Mouse (Mus musculus) forebrain, embryonic 12.5 days (tissue): ENCODE data around the gene Tas2r124. TPM values are rescaled to one million over a fixed set of nuclear protein-coding genes. Genes with fewer than 3 reads are reported as not detected.

Experiments used
- ATAC-seq: fragments of 200-750 bp; cut with Nextera tagmentation; 2 replicates; pipeline ENCODE4 v1.8.0; 2017; ENCODE audit warnings: moderate TSS enrichment; ENCODE audit not compliant: low FRiP score
- H3K27ac ChIP-seq: fragments of 300-500 bp; sonication (generic); 2 replicates; pipeline ENCODE4 v1.5.1; 2016; ENCODE audit warnings: mild to moderate bottlenecking
- H3K27me3 ChIP-seq: fragments of 300-500 bp; sonication (generic); 2 replicates; pipeline ENCODE4 v1.6.1; 2016; ENCODE audit warnings: mild to moderate bottlenecking
- H3K36me3 ChIP-seq: fragments of 300-500 bp; sonication (generic); replicated peaks from 2 replicates; pipeline ENCODE4 v1.6.1; 2016; ENCODE audit warnings: mild to moderate bottlenecking
- H3K4me1 ChIP-seq: fragments of 300-500 bp; sonication (generic); 2 replicates; pipeline ENCODE4 v1.6.1; 2016
- H3K4me2 ChIP-seq: fragments of 300-500 bp; sonication (generic); 2 replicates; pipeline ENCODE4 v1.6.1; 2016; ENCODE audit warnings: mild to moderate bottlenecking, moderate library complexity
- H3K4me3 ChIP-seq: fragments of 300-500 bp; sonication (generic); replicated peaks from 2 replicates; pipeline ENCODE4 v1.5.1; 2016; ENCODE audit warnings: mild to moderate bottlenecking
- H3K9ac ChIP-seq: fragments of 300-500 bp; sonication (generic); 2 replicates; pipeline ENCODE4 v1.6.1; 2016; ENCODE audit warnings: mild to moderate bottlenecking
- H3K9me3 ChIP-seq: fragments of 300-500 bp; sonication (generic); 2 replicates; pipeline ENCODE4 v1.6.1; 2016
- WGBS: fragments of 180-500 bp; shearing (Covaris S2); methylation state at CpG from one replicate; pipeline ENCODE4 v1.1.7; 2016; 5-methylcytosine and 5-hydroxymethylcytosine counted together
- polyA plus RNA-seq: library from polyadenylated mRNA; unstranded; fragments of >200 nt; fragmentation: Nextera tagmentation; extraction: Ambion mirVana; gene quantifications from 2 replicates; pipeline ENCODE4 v1.2.1, GENCODE M21; 2016

The Tas2r124 gene
- polyA plus RNA-seq, result not detected in 2 replicates

DNA sequence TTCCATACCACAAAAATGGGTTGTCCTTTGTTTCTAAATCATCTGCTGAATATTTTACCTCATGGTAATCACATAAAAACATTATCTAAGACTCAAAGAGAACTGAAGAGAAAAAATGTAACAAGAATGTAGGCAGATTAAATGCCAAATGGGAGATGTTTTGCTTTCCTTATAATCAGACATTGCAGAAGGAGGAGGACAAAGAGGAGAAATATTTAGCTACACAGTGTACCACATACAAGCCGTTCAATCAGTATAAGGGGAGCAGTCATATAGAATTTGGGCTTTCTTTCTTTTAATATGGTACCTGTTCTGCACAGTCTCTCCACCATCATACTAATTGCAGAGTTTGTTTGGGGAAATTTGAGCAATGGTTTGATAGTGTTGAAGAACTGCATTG lies at the start of gene Tas2r124:
Tas2r124 (plus strand) TSS at position 301 of the 400 bp plus-strand sequence.
- 81% methylated on average over 1 of the region's 1 CpGs for WGBS
- H3K9me3 ChIP-seq, result no peaks in the 10 kb centered on the region
- no peak within 1 kb of the TSS for H3K4me2 ChIP-seq
- H3K36me3 ChIP-seq, result no peaks in the 10 kb centered on the region
- no peak for ATAC-seq
- H3K27me3 ChIP-seq, result no peaks in the 10 kb centered on the region
- H3K9ac ChIP-seq, result no peak within 1 kb of the TSS
- no peaks in the 10 kb centered on the region for H3K4me1 ChIP-seq
- no peak within 1 kb of the TSS for H3K27ac ChIP-seq
- no peak within 1 kb of the TSS for H3K4me3 ChIP-seq

DNA sequence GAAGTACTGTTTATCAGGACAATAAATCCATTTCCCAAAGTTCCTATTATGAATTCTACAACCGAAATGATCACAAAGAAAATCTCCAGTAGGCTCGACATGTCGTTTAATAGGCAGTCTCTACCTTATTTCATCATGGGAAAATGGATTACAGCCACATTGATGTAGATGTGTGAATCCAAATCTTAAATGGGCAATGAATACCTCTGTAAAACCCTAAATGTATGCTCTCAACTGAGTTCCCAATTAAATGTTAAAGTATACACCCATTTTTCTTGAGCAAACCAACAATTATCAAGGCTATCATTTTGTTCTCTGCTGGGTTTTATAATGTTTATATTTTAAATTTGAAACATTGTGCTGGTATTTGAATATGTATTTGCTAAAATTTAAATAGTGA lies 42.7 kb upstream of the Tas2r124 start, which contains the start of gene Tas2r122:
Tas2r122 (minus strand) TSS at position 101 of the 400 bp plus-strand sequence.
- Histone ChIP-seq H3K36me3 (no peaks in the 10 kb centered on the region), H3K9me3 (0 out of 2 replicates have a peak, but pooled peaks cover 4% of the 10 kb centered on the region), H3K27me3 (no peaks in the 10 kb centered on the region), H3K27ac (no peak within 1 kb of the TSS), H3K4me3 (no peak within 1 kb of the TSS), H3K4me1 (no peaks in the 10 kb centered on the region), H3K9ac (no peak within 1 kb of the TSS), H3K4me2 (no peak within 1 kb of the TSS)
- 84% methylated on average over 3 of the region's 3 CpGs for WGBS
- no peak for ATAC-seq

DNA sequence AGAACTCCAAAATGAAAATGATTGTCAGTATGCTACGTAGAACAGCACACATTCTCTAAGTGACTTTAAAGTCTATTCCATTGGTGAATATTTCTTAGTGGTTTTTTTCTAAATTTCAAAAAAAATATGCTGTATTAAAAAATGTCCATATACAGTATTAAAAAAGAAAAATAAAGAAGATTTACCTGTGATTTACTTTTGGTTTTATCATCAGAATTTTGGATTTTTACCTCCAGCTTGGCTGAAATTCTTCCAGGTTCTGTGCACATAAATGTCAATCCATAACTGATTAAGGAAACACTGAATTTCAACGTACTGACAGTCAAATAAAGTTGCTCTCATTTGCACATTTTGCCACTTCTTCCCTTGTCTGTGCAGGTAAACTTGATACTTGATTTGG lies 16.6 kb upstream of the Tas2r124 start, which contains the start of gene Tas2r115:
Tas2r115 (minus strand) TSS at position 101 of the 400 bp plus-strand sequence.
- H3K27ac ChIP-seq, result no peak within 1 kb of the TSS
- H3K4me3 ChIP-seq, result no peak within 1 kb of the TSS
- no peaks in the 10 kb centered on the region for H3K4me1 ChIP-seq
- 79% methylated on average over 2 of the region's 2 CpGs for WGBS
- H3K36me3 ChIP-seq, result no peaks in the 10 kb centered on the region
- H3K9me3 ChIP-seq, result no peaks in the 10 kb centered on the region
- H3K27me3 ChIP-seq, result no peaks in the 10 kb centered on the region
- no peak for ATAC-seq
- H3K9ac ChIP-seq, result no peak within 1 kb of the TSS
- H3K4me2 ChIP-seq, result no peak within 1 kb of the TSS

DNA sequence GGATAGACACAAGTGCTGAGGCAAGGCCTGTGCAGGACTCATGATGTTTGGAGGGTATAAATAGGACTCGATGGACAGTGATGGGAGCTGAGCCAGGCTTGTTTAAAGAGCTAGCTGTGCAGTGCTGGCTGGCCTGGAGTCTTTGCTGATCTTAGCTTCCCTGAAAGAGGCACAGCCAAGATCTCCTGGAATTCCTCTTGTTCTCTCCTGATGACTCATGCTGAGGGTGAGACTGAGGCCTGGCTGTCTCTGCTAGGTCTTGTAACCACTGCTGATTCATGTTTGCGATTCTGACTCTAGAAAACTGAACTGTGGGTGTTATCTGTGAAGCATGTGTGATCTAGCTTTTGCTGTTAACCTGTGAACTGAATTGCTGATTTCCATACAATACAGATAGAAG lies 4.3 kb upstream of the Tas2r124 start:
- no peak for ATAC-seq
- H3K9ac ChIP-seq, result no peak overlapping the region
- no peak overlapping the region for H3K27ac ChIP-seq
- H3K9me3 ChIP-seq, result no peaks in the 10 kb centered on the region
- H3K4me2 ChIP-seq, result no peak overlapping the region
- H3K4me3 ChIP-seq, result no peak overlapping the region
- no peaks in the 10 kb centered on the region for H3K36me3 ChIP-seq
- WGBS, result 87% methylated on average over 2 of the region's 2 CpGs
- H3K27me3 ChIP-seq, result no peaks in the 10 kb centered on the region
- no peaks in the 10 kb centered on the region for H3K4me1 ChIP-seq

DNA sequence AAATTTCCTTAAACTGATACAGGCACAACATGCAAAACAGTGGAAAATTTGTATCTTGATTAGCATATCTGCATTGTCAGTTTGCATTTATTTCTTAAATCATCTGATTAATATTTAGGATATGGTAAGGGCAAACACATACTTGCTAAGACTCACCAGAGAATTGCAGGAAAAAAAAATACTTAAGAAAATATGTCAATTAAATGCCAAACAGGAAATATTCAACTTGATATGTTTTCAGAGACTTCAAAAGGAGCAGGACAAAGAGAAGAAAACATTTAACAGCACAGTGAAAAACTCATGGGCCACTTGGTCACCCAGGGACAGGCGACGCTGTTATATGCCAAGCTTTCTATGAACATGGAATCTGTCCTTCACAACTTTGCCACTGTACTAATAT lies 7.3 kb downstream of the Tas2r124 start, which contains the start of gene Tas2r102:
Tas2r102 (plus strand) TSS at position 301 of the 400 bp plus-strand sequence.
- H3K27ac ChIP-seq, result no peak within 1 kb of the TSS
- no peak for ATAC-seq
- H3K9me3 ChIP-seq, result no peaks in the 10 kb centered on the region
- 93% methylated on average over 2 of the region's 2 CpGs for WGBS
- H3K27me3 ChIP-seq, result no peaks in the 10 kb centered on the region
- no peak within 1 kb of the TSS for H3K4me3 ChIP-seq
- no peak within 1 kb of the TSS for H3K9ac ChIP-seq
- H3K4me2 ChIP-seq, result no peak within 1 kb of the TSS
- no peaks in the 10 kb centered on the region for H3K36me3 ChIP-seq
- H3K4me1 ChIP-seq, result no peaks in the 10 kb centered on the region

DNA sequence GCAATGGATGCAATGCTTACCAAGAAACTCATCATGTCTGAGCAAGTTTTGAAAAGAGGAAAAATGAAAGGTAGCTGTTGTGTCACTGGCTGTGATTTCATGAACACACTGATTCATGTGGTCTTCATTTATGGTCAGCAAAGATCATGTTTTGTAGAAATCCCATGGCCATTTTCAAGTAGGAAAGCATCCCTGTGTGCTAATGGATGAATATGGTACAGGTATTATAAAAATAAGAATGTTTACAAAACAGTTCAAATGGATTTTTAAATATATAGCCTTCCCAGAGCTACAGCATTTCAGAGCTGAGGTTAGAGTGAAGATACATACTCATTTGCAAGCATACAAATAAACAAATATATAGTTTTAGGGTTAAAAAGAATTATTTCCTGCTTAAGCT lies 23.5 kb downstream of the Tas2r124 start, which contains the start of gene Tas2r136:
Tas2r136 (minus strand) TSS at position 101 of the 400 bp plus-strand sequence.
- H3K4me2 ChIP-seq, result no peak within 1 kb of the TSS
- no peak within 1 kb of the TSS for H3K27ac ChIP-seq
- no peaks in the 10 kb centered on the region for H3K27me3 ChIP-seq
- no peaks in the 10 kb centered on the region for H3K36me3 ChIP-seq
- no peak for ATAC-seq
- H3K4me1 ChIP-seq, result no peaks in the 10 kb centered on the region
- H3K4me3 ChIP-seq, result no peak within 1 kb of the TSS
- no peaks in the 10 kb centered on the region for H3K9me3 ChIP-seq
- H3K9ac ChIP-seq, result no peak within 1 kb of the TSS

DNA sequence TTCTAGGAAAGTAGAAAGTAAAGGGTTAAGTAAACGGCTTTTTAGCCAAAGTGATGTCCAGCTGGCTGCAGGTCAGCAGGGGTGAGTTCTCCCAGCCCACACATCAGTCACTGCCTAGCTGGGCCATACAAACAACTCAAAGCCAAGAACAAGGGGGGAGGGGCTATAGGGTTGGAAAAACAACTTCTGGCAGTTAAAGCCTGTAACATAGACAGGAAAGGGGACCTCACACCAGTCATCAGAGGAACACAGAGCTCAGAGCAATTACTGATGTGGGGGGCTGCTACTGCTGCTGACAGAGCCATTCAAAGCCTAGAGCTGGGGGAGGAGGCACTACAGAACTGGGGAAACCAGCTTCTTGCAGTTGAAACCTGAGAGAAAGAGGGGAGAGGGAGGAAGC lies 40.9 kb downstream of the Tas2r124 start:
- WGBS, result 44% methylated on average over 1 of the region's 1 CpGs
- H3K9me3 ChIP-seq, result peaks cover 5% of the 10 kb centered on the region
- ATAC-seq, result no peak
- H3K27me3 ChIP-seq, result no peaks in the 10 kb centered on the region
- H3K27ac ChIP-seq, result no peak overlapping the region
- no peaks in the 10 kb centered on the region for H3K36me3 ChIP-seq
- H3K4me1 ChIP-seq, result no peaks in the 10 kb centered on the region
- H3K4me2 ChIP-seq, result no peak overlapping the region
- H3K9ac ChIP-seq, result no peak overlapping the region
- no peak overlapping the region for H3K4me3 ChIP-seq

DNA sequence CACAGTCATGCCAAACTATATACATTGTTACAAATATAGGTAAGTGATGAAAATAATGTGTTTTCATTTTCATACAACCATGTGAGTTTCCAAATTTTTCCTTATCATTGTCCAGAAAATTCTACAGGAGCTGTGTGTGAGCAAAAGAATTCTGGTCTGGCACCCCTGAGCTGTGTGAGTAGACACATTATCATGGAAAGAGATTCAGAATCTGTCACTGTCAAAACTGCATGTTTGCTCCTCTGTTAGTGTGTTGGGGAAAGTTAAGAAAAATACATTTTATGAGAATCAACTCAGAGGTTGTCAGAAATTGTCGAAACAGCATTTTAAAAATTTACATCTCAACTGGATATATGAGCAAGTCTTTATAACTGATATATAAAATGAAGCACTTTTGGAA lies 48.0 kb downstream of the Tas2r124 start, which contains the start of gene Tas2r117:
Tas2r117 (plus strand) TSS at position 301 of the 400 bp plus-strand sequence.
- Histone ChIP-seq H3K4me3 (no peak within 1 kb of the TSS), H3K9ac (no peak within 1 kb of the TSS), H3K27ac (no peak within 1 kb of the TSS), H3K4me2 (no peak within 1 kb of the TSS), H3K9me3 (no peaks in the 10 kb centered on the region), H3K36me3 (no peaks in the 10 kb centered on the region), H3K4me1 (no peaks in the 10 kb centered on the region), H3K27me3 (no peaks in the 10 kb centered on the region)
- 91% methylated on average over 1 of the region's 1 CpGs for WGBS
- no peak for ATAC-seq

Other genes starting within 250 kb of the Tas2r124 start
- not detected in 2 replicates for gene Prh1, start 184.9 kb upstream of the Tas2r124 start, polyA plus RNA-seq
- gene Prp2, start 158.8 kb upstream of the Tas2r124 start, polyA plus RNA-seq, result not detected in 2 replicates
- gene A630073D07Rik, start 103.2 kb upstream of the Tas2r124 start, polyA plus RNA-seq, result not detected in 2 replicates
- gene Tas2r120, start 97.8 kb upstream of the Tas2r124 start, polyA plus RNA-seq, result not detected in 2 replicates
- gene Tas2r121, start 53.7 kb upstream of the Tas2r124 start, polyA plus RNA-seq, result not detected in 2 replicates
- gene Tas2r122, start 42.8 kb upstream of the Tas2r124 start, polyA plus RNA-seq, result not detected in 2 replicates
- gene Tas2r115, start 16.7 kb upstream of the Tas2r124 start, polyA plus RNA-seq, result not detected in 2 replicates
- gene Tas2r102, start 7.4 kb downstream of the Tas2r124 start, polyA plus RNA-seq, result not detected in 2 replicates
- gene Tas2r136, start 23.4 kb downstream of the Tas2r124 start, polyA plus RNA-seq, result not detected in 2 replicates
- not detected in 2 replicates for gene Tas2r117, start 48.1 kb downstream of the Tas2r124 start, polyA plus RNA-seq
- not detected in 2 replicates for gene Tas2r123, start 92.4 kb downstream of the Tas2r124 start, polyA plus RNA-seq
- not detected in 2 replicates for gene Tas2r116, start 100.7 kb downstream of the Tas2r124 start, polyA plus RNA-seq
- gene Tas2r110, start 113.3 kb downstream of the Tas2r124 start, polyA plus RNA-seq, result not detected in 2 replicates
- gene Tas2r113, start 138.3 kb downstream of the Tas2r124 start, polyA plus RNA-seq, result not detected in 2 replicates
- not detected in 2 replicates for gene Tas2r125, start 154.9 kb downstream of the Tas2r124 start, polyA plus RNA-seq
- not detected in 2 replicates for gene Tas2r129, start 196.4 kb downstream of the Tas2r124 start, polyA plus RNA-seq
- not detected in 2 replicates for gene Tas2r131, start 203.2 kb downstream of the Tas2r124 start, polyA plus RNA-seq
- not detected in 2 replicates for gene Tas2r109, start 226.2 kb downstream of the Tas2r124 start, polyA plus RNA-seq